ENCODE assay signal across 20 mouse cellular contexts in genomic region chr15:62190224-62190910, GRCm38 (mm10).
A peak's percentile ranks its signal among the peaks of the same experiment; 100 is the strongest.
DNase-seq lines count a peak whose midpoint lies in the region; ATAC-seq and TF ChIP-seq lines count a peak whose summit lies in the region.
"Had no signal": no experiment of that assay in that cellular context is flagged by ENCODE, and none has a peak within 500 bp of the region (broad histone marks: within the 10 kb centered on the region; RNA-seq: fewer than 3 reads in every experiment).

No protein-coding gene starts in this region.

- peak overlapping the region; percentile 44 for H3K4me2 ChIP-seq in liver, embryonic 11.5 days
- peak overlapping the region; percentile 48 for H3K4me2 ChIP-seq in liver, embryonic 12.5 days
- H3K4me2 ChIP-seq in stomach, postnatal 0 days (replicated peaks; ENCODE audit: low read depth) = no peak overlapping the region
- H3K4me2 ChIP-seq: forebrain, embryonic 15.5 days; midbrain, embryonic 11.5 days; neural tube, embryonic 13.5 days had no signal

- H3K4me1 ChIP-seq in liver, embryonic 11.5 days (replicated peaks; ENCODE audit: control insufficient read depth, insufficient read depth, low read length) = peaks cover 26% of the 10 kb centered on the region
- H3K4me1 ChIP-seq in liver, embryonic 12.5 days = peaks cover 65% of the 10 kb centered on the region
- no peaks in the 10 kb centered on the region for H3K4me1 ChIP-seq in stomach, postnatal 0 days (replicated peaks; ENCODE audit: control insufficient read depth, insufficient read depth)
- H3K4me1 ChIP-seq: neural tube, embryonic 13.5 days had no signal

- no peak for DNase-seq in liver, embryonic 11.5 days (ENCODE audit: low spot score)
- DNase-seq in liver (no peak), R1 (ENCODE audit: low read depth, low spot score) (peak; percentile 25)
- DNase-seq in stomach, postnatal 0 days (ENCODE audit: low spot score) = no peak
- no peak for DNase-seq in left cerebral cortex, adult 8-10 months (ENCODE audit: low spot score in 2 of 2)
- no peak for DNase-seq in cerebellum, postnatal 10 days
- DNase-seq in embryo, embryonic 10.5 days (ENCODE audit: low spot score) = no peak
- DNase-seq: adrenal gland, adult 8-10 months; cerebellum, adult 8-10 months; embryo, embryonic 11 days; kidney, adult 2 months; kidney, postnatal 14 days; layer of hippocampus, adult 9-11 months; right cerebral cortex, postnatal 25 days; thymus, postnatal 14 days had no signal

- ATAC-seq in liver, embryonic 11.5 days (replicated peaks; ENCODE audit: low FRiP score) = peak; percentile 63
- ATAC-seq in liver, embryonic 12.5 days = peak; percentile 62
- ATAC-seq in stomach, postnatal 0 days (ENCODE audit: low FRiP score, low TSS enrichment) = no peak
- ATAC-seq: forebrain, embryonic 15.5 days; hindbrain, postnatal 0 days had no signal

- WGBS in liver, embryonic 11.5 days = 70% methylated on average over 5 of the region's 5 CpGs
- WGBS in liver, embryonic 12.5 days (ENCODE audit: insufficient replicate concordance) = 45% methylated on average over 5 of the region's 5 CpGs
- WGBS in stomach, postnatal 0 days = 68% methylated on average over 5 of the region's 5 CpGs

- TF ChIP-seq CTCF in stomach, postnatal 0 days (IDR thresholded peaks at IDR 0.05; ENCODE audit: low read depth) = no peak

- peak overlapping the region; percentile 41; the same call in 1 of the 2 replicates for H3K9ac ChIP-seq in liver, embryonic 11.5 days (ENCODE audit: low read depth, low read length)
- H3K9ac ChIP-seq in liver, embryonic 12.5 days = peak overlapping the region; percentile 14; the same call in 1 of the 2 replicates
- H3K9ac ChIP-seq in stomach, postnatal 0 days (ENCODE audit: low read length) = no peak overlapping the region
- H3K9ac ChIP-seq: forebrain, embryonic 15.5 days; neural tube, embryonic 13.5 days had no signal

- no peaks in the 10 kb centered on the region for H3K27me3 ChIP-seq in liver, embryonic 11.5 days (replicated peaks; ENCODE audit: control insufficient read depth, insufficient read depth, low read length)
- H3K27me3 ChIP-seq in liver, embryonic 12.5 days (replicated peaks) = no peaks in the 10 kb centered on the region
- H3K27me3 ChIP-seq in stomach, postnatal 0 days (ENCODE audit: control insufficient read depth, insufficient read depth, low read length) = no peaks in the 10 kb centered on the region
- H3K27me3 ChIP-seq: forebrain, embryonic 15.5 days; neural tube, embryonic 13.5 days had no signal

- TF ChIP-seq EP300 in stomach, postnatal 0 days (optimal IDR thresholded peaks at IDR 0.05) = no peak

- no peaks in the 10 kb centered on the region for H3K9me3 ChIP-seq in liver, embryonic 11.5 days (ENCODE audit: control insufficient read depth, low read length)
- no peaks in the 10 kb centered on the region for H3K9me3 ChIP-seq in liver, embryonic 12.5 days (replicated peaks)
- no peaks in the 10 kb centered on the region for H3K9me3 ChIP-seq in stomach, postnatal 0 days (ENCODE audit: control insufficient read depth, low read length)
- H3K9me3 ChIP-seq: forebrain, embryonic 15.5 days; neural tube, embryonic 13.5 days had no signal

- H3K36me3 ChIP-seq in liver, embryonic 11.5 days (ENCODE audit: control insufficient read depth, insufficient read depth, low read length) = peaks cover 3% of the 10 kb centered on the region; the same call in 1 of the 2 replicates
- H3K36me3 ChIP-seq in liver, embryonic 12.5 days = peaks cover 9% of the 10 kb centered on the region; the same call in 1 of the 2 replicates
- no peaks in the 10 kb centered on the region for H3K36me3 ChIP-seq in stomach, postnatal 0 days (ENCODE audit: control insufficient read depth, insufficient read depth, low read length)
- H3K36me3 ChIP-seq: forebrain, embryonic 15.5 days; neural tube, embryonic 13.5 days had no signal

- H3K27ac ChIP-seq in liver, embryonic 11.5 days (ENCODE audit: low read depth, low read length) = peak overlapping the region; percentile 95
- peak overlapping the region; percentile 92 for H3K27ac ChIP-seq in liver, embryonic 12.5 days
- 0 out of 2 replicates have a peak overlapping the region, but pooled peaks have one; percentile 30 for H3K27ac ChIP-seq in stomach, postnatal 0 days (replicated peaks)
- H3K27ac ChIP-seq: forebrain, embryonic 15.5 days; hindbrain, postnatal 0 days; neural tube, embryonic 13.5 days had no signal

- no peak overlapping the region for H3K4me3 ChIP-seq in liver, embryonic 11.5 days (ENCODE audit: low read depth, low read length)
- no peak overlapping the region for H3K4me3 ChIP-seq in liver, embryonic 12.5 days
- H3K4me3 ChIP-seq in stomach, postnatal 0 days (ENCODE audit: low read depth, low read length) = no peak overlapping the region
- H3K4me3 ChIP-seq: forebrain, embryonic 15.5 days; neural tube, embryonic 13.5 days had no signal

Comparison
In these comparisons a context has a peak if more than half of its experiments do, and no peak if none do; other contexts are left out.
1. H3K27ac ChIP-seq: peak in every context shown above with its lines; median percentile 95 in liver, embryonic 11.5 days; 92 in liver, embryonic 12.5 days; 30 in stomach, postnatal 0 days.